Mouse (Mus musculus) lung, postnatal 10 days (tissue): ENCODE data around the gene Flna.

Source experiments
- DNase-seq: peaks from one replicate; pipeline ENCODE4 v3.0.0; 2021

Flna gene

GRCm38 (mm10) chrX:74249615-74250014 is at the start of gene Flna:
Gene Flna, minus strand, starts transcription at chrX:74249820.
- peak; percentile 78 for DNase-seq

DNA sequence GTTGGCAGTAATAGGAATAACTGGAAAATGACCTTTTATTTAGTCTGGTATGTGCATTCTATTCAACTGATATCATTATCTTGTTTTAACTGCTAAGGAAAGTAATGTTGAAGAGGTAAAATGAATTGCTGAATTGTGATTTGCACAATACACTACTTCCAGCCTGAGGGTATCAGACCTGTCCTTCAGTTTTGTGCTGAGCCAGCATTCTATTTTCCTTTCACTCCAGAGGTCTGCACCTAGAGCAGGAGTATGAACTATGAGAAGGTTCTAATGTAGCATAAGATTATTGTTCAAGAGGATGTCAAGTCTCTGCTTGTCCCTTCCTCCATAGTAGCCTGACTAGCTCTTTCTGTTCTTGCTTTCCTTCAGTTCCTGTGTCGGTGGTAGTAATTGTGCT is 48.7 kb upstream of the Flna start:
- no peak for DNase-seq

DNA sequence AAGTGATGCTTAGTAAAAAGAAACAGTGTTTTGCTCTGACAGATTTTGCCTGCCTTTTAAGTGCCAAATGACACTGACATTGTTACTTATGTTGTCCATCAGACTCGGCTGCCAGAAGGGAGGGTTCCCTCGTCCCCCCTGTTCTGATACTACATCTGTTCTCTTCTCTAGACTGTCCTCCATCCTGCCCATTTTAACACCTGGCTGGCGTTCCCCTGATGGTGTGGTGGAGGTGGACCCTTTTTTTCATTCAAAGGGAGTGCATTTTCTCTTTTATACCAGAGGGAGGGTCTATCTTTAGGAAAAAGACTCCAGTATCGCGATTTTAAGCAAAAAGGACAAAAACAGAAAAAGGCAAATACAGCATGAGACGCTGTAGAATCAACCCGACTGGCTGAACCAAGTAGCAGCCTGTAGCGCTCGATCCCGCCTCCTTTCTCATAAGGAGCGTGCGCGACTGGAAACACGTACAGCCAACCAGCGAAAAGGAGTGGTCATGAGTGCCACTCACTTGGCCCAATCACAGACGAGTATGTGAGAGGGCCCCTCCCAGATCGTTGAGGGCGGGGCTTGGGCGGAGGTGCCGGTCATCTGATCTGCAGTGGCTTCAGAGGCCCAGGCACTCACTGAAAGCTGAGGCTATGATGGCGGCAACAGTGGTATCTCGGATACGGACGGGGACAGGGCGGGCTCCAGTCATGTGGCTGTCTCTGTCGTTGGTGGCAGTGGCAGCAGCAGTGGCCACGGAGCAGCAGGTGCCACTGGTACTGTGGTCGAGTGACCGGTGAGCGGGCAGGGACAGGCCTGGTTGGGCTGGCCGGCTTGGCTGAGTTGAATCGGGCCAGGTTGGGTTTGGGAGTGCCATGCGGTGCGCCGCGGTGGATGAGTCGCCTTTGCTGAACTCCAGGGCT is 47.2 kb upstream of the Flna start, which contains the start of gene Atp6ap1:
Gene Atp6ap1 (plus strand): TSS at position 560 of the 911 bp plus-strand sequence.
- peak; percentile 97 for DNase-seq

- no peak for DNase-seq
Observed at GRCm38 (mm10) chrX:74293431-74293830, 43.8 kb upstream of the Flna start.

DNA sequence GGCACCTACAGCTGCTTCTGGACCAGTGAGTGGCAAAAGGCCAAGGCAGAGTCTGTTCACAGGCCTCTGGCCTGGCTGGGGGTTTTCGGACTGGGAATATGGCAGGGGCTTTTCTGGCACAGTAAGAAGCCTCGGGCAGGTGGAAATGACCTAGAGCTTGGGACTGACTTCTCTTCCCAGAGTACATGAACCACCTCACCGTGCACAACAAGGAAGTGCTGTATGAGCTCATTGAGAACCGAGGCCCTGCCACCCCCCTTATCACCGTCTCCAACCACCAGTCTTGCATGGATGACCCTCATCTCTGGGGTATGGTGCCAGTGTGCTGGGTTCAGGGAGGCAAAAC is 33.4 kb upstream of the Flna start:
- DNase-seq: no peak

- DNase-seq: peak; percentile 93
Observed at GRCm38 (mm10) chrX:74282395-74283091, 32.9 kb upstream of the Flna start.

- peak; percentile 92 for DNase-seq
Observed at GRCm38 (mm10) chrX:74281732-74282394, 32.2 kb upstream of the Flna start, which contains the start of the genes Taz and Dnase1l1. Gene Taz, plus strand, starts transcription at chrX:74281912. Gene Dnase1l1, minus strand, starts transcription at chrX:74282337.

DNA sequence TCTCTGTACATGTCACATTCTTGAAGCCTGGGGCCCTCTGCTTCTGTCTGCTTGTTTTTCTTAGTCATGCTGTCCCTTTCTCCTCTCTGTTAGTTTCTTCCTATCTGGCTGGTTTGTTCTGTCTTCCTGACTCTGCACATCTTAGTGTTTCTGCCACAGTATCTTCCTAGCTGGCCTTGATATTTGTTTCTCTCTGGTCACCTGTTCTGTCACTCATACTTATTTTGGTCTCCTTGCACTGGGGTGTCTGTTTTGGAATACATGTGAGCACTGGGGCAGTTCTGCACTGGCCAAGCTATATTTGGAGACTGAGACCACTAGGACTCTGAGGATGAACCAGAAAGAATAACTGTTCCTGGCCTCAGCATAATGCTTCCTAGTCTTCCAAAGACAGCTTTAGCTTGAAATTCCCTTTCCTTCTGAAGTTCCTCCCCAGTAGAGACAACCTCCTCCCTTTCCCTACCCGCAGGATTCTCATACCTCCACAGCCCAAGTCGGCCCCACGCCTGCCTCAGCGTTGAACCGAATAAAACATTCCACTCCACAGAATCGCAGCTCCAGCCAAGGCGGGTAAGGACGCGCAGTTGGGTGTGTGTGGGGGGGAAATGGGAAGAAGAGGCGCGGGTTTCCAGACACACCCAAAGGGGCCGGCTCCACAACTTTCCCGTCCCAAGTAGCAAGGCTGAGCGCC is 31.6 kb upstream of the Flna start:
- no peak for DNase-seq

- DNase-seq: no peak
Observed at GRCm38 (mm10) chrX:74277916-74278315, 28.3 kb upstream of the Flna start.

DNA sequence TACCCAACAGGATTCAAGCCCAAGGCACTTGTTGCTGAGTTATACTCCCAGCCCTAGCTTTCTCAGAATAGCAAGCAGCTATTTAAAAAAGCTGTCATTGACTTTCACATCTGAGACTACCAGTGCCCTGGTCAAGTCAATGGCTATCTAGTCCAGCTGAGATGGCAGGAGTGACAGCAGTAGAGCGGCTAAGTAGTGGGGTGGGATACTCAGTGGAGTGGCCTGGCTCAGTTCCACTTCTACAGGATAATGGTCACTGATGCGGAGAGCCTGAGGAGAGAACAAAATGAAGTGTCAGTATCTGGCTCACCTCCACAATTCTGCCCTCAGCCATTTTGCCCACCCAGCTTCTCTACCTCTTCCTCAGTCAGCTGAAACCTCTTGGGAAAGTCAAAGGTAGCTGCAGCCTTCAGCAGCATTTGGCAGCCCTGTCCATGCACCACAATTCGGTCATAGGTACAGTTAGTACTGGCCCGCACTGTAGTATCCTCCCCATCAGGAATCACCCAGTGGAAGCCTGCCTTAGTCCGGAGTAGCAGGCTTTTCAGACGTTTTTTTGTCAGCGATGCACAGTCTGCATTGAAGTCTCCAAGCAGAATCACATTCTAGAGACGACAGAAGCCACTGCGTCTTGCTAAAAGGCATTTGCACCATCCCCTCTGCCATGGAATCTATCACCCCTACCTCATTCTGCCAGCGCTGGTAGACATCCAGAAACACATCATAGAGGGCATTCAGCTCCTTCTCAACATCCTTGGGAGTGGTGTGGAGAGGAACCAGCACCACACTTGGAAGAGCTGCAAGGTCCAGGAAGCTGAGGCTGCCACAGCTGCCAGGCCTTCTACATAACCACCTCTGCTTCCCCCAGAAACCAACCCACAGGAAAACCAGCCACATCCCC is 24.1 kb upstream of the Flna start:
- DNase-seq: no peak

- DNase-seq: peak; percentile 59
Observed at GRCm38 (mm10) chrX:74270902-74271551, 21.4 kb upstream of the Flna start.

- DNase-seq: peak; percentile 95
Observed at GRCm38 (mm10) chrX:74270062-74270901, 20.7 kb upstream of the Flna start, which contains the start of gene Rpl10. Gene Rpl10, plus strand, starts transcription at chrX:74270812.

GRCm38 (mm10) chrX:74269736-74270061 is 20.1 kb upstream of the Flna start:
- no peak for DNase-seq

DNA sequence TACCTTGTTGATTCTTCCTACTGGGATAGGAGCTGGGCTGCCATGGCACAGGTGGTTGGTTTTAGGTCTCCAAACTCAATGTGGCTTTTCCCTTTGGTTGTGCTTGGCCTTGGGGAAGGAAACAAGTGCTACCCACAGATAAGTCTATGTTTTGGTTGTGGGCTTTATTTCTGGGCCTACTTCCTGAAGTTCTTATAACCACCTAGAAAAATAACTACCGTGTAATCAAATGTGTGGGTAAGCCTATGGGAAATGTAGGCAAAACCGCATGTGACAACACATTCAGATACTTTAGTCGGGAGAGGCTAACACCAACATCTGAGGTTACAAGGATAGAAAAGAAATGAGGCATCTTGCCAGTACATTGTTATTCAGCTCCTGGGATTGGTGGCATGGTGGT is 8.1 kb upstream of the Flna start:
- no peak for DNase-seq

DNA sequence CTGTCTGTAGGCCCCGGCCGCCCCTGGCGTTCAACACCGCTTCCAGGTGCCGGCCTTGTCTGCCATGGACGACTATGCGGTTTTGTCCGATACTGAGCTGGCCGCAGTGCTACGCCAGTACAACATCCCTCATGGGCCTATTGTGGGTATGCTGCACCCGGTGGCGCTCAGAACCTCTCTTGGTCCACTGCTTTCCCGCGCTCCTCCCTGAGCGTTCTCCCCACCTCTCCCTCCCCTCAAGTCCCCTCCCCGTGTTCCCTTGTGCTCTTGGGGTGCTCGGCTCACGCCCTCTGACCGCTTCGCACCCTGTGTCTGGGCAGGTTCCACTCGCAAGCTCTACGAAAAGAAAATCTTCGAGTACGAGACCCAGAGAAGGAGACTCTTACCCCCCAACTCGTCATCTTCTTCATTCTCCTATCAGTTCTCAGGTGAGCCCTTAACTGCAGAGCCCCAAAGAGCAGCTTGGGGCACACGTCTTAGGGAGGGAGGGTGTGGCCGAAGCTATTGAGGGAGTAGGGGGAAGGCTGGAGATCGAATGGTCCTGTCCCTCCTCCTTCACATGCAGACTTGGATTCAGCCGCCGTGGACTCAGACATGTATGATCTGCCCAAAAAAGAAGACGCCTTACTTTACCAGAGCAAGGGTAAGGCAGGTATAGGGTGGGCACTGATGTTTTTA is 5.4 kb upstream of the Flna start:
- no peak for DNase-seq

- DNase-seq: peak; percentile 95
Observed at GRCm38 (mm10) chrX:74254153-74254887, 4.7 kb upstream of the Flna start, which contains the start of gene Emd. Gene Emd, plus strand, starts transcription at chrX:74254687.

GRCm38 (mm10) chrX:74248651-74249050 is 969 bp downstream of the Flna start:
- peak; percentile 79 for DNase-seq

GRCm38 (mm10) chrX:74246693-74247092 is 2.9 kb downstream of the Flna start:
- peak; percentile 62 for DNase-seq

GRCm38 (mm10) chrX:74246213-74246681 is 3.4 kb downstream of the Flna start:
- DNase-seq: peak; percentile 93
